Mouse (Mus musculus): ENCODE results near the gene Zfp146.
"Not testable (repeated sequence)": the region's sequence is repeated elsewhere in the genome, so short reads cannot be mapped to it uniquely, and the experiment has no call there.

The Zfp146 gene

DNA sequence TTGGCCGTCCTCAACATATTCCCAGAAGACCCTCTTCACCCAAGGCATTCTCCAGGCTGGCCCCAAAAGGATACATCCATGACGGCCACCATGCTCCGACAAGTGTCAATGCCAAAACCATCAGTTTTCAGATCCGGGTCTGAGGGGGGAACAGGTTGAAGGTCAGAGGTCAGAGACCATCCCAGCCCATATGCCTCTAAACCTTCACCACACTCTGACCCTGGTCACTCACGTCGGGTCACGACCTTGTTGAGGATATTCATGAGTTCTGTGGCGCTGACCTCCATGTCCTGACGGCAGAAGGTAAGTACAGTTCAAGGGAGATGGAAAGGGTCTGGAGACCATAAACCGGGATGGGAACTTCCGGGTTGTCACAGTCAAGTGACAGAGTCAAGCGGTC is 22.5 kb upstream of the Zfp146 start:
- DNase-seq (ENCODE audit: low spot score): no peak

DNA sequence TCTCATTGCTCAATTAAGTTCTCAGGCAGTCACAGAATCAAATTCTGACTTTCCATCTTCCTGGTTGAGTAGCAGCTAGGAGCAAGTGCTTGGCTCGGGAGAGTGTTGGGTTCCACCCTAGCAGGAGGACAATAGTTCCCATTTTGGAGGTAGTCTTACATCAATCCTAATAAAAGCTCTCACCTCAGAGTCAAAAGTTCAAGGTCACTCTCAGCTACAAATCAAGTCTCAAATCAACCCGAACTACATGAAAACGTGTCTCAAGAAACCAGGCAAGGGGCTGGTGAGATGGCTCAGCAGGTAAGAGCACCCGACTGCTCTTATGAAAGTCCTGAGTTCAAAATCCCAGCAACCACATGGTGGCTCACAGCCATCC is 19.6 kb upstream of the Zfp146 start:
- DNase-seq (ENCODE audit: low spot score): no peak

DNA sequence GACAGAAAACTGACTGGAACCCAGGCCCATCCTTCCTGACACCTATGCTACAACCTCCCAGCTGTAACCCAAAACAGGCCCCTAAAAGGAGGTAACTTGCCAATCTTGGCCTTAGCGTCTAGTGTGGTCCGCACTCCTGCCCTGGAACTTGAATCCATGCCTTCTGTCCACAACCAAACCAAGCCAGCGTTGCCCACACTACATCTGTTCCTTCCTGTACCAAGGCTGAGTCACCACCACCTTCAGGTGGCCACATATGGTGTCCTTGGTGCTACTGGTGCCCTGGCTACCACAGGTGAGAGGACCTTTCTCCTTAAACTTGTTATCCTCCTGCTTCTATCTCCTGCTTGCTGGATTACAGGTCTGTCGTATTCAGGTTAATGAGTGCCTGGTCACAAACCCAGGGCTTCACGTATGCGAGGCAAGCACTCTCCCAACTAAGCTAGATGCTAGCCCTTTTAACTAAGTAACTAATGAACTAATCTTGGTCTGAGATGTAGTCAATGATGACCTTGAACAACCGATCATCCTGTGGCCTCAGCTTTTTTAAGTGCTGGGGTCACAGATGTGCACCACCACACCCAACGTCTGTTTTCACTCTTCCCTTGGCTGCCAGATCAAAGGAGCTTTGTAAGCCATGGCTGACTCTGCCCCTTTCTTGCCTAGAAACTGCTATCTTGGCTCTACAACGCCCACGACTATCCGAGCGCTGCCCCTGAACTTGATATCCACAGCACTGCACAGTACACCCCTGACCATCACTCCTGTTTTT is 19.0 kb upstream of the Zfp146 start:
- no peak for DNase-seq (ENCODE audit: low spot score)

DNA sequence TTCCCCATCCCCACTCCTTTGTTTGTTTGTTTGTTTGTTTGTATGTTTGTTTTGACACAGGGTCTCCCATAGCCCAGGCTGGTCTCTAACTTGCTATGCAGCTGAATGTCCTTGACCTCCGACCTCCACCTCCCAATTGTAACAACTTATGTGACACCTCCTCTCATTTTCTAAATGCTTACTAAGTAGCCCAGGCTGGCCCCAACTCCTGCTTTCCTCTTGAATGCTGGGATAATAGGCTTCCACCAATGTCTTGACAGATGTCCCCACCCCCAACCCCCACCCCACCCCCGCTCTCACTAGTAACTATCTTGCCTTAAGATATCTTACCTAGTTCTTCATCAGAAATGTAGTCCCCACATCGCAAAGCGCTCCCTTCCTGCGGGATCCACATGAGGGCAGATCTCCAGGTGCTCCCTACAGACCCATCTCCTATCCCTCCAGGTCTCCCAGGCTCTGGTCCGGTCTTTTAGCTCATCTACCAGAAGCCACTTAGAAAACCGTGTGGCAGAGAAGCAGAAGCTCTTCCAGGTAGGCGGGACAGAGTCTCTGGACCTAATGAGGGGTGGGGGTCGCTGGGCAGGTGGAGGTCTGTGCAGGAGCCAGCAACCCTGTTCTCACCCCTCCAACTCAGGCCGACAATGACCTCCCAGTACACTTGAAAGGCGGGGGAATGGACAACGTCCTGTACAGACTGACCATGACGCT is 15.2 kb upstream of the Zfp146 start:
- no peak for DNase-seq (ENCODE audit: low spot score)

DNA sequence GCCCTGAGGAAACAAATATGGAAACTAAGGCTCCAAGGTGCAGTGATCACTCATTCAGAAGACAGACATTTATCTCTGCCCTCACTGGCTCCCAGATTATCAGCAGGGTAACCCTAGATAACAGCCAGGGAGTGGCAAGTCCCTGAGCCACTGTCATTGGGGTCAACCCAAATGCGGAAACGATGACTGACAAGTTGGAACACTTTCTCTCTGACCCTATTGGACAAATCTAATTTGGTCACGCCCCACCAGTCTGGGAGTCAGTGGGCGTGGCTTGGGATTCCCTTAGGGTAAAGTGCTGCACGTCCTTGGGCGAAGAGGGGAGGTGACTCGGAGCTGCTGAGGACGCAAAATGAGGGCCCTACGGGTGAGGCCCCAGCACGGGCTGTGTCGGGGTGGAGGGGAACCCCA is 14.3 kb upstream of the Zfp146 start, which contains the start of gene Cox7a1:
TSS of gene Cox7a1 (plus strand) at position 266 of the 411 bp plus-strand sequence.
- DNase-seq (ENCODE audit: low spot score): peak; percentile 77

DNA sequence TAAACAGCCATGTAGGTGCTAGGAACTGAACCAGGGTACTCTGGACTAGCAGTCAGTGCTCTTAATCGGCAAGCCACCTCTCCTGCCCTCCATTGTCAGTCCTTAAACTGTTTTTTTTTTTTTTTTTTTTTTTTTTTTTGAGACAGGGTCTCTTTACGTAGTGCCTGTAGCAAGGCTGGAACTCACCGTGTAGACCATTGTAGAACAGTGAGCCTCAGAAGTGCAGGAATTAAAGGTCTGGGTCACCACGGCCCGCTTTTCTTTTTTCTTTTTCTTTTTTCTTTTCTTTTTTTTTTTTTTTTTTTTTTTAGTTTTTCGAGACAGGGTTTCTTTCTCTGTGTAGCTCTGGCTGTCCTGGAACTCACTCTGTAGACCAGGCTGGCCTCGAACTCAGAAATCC is 13.6 kb upstream of the Zfp146 start:
- DNase-seq (ENCODE audit: low spot score): not testable (repeated sequence)

DNA sequence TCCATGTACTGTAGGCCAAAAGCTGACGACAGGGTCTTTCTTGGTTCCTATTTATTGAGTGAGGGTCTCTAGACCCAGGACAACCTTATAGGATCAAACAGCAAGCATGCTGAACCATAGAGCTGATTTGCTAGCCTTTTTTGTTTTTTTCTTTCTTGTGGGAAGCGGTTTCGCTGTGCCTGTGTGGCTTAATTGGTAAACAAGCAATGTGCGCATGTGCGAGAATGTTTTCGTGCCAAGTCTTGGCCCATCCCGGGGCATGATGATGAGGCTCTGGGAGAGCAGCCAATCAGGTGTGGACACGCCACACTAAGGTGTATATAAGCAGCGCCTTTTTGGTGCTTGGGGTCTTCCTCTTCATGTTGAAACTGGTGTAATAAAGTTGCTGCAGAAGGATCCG is 12.4 kb upstream of the Zfp146 start:
- DNase-seq (ENCODE audit: low spot score): not testable (repeated sequence)

DNA sequence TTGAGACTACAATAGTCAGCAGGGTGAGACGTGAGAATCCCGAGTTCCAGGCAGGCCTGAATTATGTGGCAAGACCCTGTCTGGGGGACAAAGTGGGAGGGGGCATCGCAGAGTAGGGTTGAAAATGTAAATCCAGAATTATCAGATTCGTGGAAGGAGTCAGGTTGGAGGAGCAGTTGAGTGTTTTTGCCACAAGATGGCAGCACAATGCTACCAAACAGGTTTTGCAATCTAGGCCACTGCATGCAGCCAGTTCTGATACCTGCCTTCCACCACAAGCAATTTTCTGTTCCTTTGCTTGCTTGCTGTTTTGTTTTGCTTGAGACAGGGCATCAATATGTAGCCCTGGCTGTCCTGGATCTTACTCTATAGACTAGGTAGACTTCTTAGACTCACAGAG is 11.8 kb upstream of the Zfp146 start:
- DNase-seq (ENCODE audit: low spot score): peak; percentile 57

DNA sequence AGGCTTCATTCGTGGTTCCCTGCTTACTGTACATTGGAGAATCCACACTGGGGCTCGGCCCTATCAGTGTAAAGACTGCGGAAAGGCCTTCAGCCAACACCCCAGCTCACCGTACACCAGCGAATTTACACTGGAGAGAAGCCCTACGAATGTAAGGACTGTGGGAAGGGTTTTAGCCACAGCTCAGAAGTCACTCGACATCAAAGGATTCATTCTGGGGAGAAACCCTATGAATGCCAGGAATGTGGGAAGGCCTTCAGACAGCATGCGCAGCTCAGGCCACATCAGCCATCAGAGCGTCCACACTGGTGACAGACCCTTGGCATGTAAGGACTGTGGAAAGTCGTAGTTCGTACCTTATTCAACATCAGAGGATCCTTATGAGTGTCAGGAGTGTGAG is 8.7 kb upstream of the Zfp146 start:
- no peak for DNase-seq (ENCODE audit: low spot score)

DNA sequence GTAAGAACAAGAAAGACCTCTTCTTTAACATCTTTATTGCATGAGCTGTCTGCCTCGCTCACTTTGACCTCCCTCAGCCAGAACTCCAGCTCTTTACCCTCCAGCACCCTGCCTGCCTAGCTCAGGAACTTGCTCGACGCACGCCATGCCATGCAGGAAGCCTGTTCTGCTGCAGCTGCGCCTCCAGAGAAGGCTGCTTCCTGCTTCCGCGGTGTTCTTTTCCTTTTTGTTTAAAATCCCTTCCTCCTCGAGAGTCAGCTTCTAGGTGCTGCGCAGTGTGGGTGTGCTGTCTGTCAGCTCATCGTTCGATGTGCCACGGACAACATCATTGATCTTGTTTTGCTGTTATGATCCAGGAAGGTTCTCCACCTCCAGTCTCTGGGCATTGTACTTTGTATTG is 6.9 kb upstream of the Zfp146 start:
- no peak for DNase-seq (ENCODE audit: low spot score)

DNA sequence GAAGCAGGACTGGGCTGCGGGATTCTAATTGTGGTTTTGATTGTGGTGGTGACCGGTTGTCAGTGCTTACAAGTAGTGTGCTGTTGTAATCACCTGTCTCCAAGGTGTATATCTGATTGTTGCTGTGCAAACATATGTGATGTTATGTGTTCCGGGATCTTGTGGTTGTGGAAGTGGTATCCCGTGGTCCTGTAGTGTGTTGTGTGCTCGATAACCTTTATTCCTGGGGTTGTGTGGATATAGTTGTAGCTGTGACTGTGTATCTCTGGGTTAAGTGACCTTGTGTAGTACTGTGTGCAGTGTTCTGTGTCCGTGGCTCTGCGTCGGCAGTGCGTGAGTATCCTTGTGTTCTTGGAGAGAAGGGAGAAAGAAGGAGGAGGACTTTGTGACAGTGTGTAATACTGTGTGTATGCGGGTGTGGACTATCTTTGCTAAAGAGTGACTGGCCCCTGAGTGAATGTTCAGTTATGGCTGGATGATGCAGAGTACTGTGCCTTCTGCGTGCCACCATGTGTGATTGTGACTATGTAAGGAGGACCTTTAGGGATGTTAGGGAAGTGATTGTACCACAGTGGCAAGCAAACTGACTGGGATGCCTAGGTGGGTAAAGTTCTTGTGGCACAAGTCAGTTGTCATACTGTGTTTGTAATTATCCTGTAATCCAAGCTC is 867 bp upstream of the Zfp146 start:
- no peak for DNase-seq (ENCODE audit: low spot score)

DNA sequence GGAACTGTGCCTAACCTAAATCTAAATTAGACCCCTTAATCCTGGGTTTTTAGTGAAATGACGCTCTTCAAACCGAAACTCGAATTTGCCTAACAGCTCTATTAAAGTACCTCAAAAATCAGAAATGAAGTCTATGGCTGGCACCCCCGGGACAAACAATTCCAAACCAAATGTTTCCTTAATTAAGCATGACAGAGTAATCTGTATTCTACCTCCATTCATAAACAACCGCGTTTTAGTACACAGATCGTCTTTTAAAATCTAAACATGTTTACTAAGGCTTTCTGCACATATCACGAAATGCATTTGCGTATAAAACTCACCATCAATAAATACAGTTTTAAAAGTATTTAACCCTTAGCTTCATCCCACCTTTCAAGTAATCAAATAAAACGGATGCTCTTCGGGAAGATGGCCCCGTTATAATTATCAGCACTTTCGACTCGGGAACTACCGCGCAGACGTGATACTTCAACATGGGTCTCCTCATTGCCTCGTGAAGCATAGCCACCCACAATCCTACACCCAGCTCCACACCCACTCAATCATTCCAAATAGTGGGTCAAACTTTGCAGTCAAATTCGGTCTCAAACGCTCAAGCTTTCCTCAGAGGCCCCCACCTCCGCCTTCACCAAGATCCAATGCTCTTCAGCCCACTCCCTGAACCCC is 502 bp downstream of the Zfp146 start:
- DNase-seq (ENCODE audit: low spot score): no peak

DNA sequence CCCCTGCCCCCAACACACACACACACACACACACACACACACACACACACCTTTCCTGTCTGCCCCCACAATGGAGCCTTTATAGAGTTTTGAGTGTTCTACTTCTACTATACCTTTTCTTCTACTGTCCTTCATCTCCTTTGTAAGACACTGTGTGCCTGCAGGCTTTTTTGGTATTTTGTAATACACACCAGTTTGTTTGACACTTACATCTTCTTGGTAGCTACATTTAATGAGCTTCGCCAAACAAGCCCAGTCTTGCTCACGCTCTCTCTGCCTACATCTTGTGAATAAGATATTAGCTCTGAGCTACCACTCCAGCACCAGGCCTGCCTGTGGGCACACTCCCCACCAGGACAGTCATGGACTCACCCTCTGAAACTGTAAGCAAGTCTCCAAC is 4.8 kb downstream of the Zfp146 start:
- no peak for DNase-seq (ENCODE audit: low spot score)

DNA sequence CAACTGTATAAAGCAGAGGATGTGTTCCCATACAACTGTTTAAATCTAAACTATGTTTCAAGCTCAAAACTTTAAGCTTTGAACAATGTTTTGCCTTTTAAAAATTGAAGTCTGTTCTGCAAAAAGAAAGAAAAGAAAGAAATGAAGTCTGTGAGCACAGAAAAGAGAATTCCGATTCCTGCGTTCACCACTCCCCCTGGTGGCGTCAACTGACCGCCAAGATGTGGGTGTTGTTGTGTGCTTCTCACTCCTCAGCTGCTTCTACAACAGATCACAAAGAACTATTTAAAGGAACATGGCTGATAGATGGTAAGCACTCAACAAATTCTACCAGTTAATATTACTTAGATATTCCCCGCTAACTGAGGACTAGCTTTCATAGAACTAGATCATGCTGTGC is 6.4 kb downstream of the Zfp146 start:
- DNase-seq (ENCODE audit: low spot score): no peak

DNA sequence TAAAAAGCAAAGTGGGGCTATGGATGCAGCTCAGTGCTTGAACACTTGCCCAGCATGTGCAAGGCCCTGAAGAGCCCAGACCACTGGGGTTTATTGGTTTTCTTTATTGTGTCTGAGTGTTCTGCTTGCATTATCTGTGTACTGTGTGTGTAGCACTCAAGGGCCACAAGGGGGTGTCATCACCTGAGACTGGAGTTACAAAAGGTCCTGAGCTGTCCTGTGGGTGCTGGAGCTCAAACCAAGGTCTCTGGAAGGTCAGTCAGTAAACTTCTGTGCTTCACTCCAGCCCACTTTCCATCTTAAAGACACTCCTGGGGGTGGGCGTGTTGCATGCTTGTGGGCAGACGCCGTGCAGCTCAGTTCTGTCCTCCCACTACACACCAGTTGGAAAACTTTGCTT is 14.0 kb downstream of the Zfp146 start:
- no peak for DNase-seq (ENCODE audit: low spot score)

DNA sequence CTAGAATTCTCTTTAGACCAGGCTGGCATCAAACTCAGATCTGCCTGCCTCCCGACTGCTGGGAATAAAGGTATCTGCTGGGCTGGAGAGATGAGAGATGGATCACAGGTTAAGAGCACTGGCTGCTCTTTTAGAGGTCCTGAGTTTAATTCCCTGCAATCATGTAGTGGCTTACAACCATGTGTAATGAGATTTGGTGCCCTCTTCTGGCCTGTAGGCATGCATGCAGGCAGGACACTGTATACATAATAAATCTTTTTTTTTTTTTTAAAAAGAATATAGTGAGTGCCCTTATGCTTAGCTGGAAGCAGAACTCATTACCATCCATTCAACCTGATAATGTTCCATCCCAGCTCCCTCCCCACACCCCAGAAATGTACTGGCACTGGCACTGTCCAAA is 15.5 kb downstream of the Zfp146 start:
- no peak for DNase-seq (ENCODE audit: low spot score)

DNA sequence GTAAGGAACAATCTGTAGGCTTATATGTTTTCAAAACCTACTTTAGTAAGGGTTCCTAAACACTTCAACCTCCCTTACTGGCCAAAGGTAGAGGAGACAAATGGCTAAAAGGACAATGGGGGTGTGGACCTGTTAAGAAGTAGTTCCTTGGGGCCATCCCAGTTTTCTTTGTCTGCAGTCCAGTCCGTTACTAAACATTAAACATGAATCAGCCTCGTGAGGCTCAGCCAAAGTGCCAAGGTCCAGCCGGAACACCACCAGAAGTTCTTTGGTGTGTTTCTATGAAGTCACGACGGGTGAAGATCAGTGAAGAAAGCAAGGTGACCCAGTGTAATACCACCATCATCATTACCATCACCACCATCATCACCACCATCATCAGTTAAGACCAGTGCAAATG is 22.5 kb downstream of the Zfp146 start:
- DNase-seq (ENCODE audit: low spot score): no peak

DNA sequence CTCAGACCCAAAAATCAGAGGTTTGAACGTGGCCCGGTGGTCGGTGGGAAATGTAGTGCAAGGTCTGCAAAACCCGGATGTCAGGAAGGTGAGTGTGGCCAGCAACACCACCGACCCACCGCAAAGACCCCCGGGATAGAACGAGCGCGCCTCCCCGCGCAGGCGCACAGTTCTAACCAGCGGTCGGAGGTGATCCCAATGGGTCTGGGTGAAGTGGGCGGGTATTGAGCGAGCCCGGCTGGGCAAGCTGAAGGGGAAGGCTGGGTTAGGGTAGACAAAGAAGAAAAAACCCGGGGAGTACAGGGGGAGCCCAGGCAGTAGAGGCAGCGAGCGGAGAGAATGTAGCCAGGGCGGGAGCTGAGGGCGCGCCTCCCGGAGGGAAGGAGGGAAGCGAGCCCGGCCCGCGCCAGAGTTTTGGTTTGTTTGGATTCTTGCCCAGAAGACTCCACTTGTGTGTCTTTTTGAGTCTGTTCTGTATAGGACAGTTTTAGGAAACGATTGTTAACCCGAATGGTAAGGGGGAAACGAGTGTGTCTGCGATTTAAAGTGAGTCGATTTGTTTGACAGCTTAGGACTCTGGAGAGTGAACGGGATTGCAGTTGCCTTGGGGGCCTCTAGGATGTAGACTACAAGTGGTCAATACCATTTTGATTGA is 25.9 kb downstream of the Zfp146 start:
- peak; percentile 80 for DNase-seq (ENCODE audit: low spot score)

DNA sequence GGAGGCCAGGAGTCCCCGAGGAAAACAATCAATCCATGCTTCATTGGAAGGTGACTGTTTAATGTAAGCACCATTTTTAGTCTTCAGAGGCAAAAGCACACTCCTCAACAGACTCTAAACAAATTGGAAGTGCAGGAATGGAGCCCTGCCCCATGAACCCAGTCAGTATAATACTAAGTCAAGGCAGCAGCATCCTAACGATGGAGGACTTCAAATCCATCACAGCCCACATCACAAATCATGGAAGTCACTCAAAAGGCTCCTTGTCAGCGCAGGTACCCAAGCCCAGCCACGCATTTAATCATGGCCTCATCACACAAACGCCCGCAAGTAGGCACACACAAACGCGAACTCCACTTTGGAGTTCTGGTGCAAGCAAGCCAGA is 26.4 kb downstream of the Zfp146 start:
- no peak for DNase-seq (ENCODE audit: low spot score)

DNA sequence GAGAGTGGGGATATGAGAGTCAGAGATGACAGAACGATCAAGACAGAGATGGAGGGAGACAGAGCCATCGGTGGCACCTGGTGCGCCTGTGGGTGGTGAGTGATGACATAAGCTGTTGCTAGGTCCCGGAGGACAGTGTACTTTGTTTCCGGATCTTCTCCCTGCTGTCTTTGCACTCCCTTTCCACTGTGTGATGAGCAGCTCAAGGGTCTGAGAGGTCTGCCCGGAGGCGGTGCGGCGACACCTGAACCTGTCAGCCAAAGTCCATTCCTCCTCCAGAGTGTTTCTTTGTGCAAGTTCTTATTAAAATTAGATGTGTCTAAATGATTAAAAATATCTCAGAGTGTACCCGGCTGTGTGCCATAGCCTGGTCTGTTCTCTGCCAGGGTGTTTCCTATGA is 32.7 kb downstream of the Zfp146 start:
- DNase-seq (ENCODE audit: low spot score): no peak

DNA sequence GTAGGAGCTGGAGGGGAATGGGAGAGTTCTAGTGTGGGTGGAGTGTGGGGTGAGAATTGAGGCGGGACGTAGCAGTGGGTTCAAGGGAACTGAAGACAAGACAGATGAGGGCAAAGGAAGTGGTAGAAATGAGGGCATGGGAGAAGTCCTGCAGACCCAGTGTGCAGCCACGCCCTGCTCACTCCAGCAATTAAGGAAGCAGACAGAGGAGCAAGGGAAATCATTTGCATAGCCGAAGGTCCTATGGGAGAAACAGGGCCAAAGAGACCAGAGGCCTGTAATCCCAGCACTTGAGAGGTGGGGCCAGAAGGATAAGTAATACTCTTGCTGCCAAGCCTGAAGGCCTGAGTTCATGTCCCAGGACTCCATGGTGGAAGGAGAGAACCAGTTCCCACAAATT is 37.2 kb downstream of the Zfp146 start:
- DNase-seq (ENCODE audit: low spot score): no peak

DNA sequence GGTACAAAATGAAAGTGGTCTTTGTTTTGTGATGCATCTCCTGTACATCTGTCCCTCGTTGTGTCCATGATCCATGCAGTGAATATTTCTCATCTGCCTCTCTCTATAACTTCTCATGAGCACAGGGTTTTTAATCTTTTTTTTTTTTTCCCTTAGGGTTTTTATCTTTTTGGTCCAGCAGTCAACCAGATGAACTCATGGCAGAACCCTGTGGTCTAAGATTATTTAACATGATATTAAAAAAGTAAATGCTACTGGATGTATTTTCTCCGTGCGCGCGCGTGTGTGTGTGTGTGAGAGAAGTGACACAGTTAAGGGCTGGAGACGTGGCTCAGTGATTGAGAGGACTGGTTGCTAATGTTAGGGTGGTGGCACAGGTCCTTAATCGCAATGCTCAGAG is 39.6 kb downstream of the Zfp146 start:
- DNase-seq (ENCODE audit: low spot score): no peak

Measured in ovary, postnatal 36 days (tissue).